Mouse (Mus musculus) ES-E14 (cell line): ENCODE measurements around the gene S100a11.
A peak's percentile ranks its signal among the peaks of the same experiment; 100 is the strongest.

Source experiments
- CHD2 ChIP-seq: IDR thresholded peaks from 2 replicates; pipeline ENCODE4 v1.6.1; 2014; ENCODE audit warnings: mild to moderate bottlenecking, low read depth, low read length, inconsistent platforms
- HCFC1 ChIP-seq: IDR thresholded peaks from 2 replicates; pipeline ENCODE4 v1.6.1; 2012; ENCODE audit warnings: low read length, inconsistent platforms, borderline replicate concordance; ENCODE audit not compliant: insufficient read depth
- ZC3H11A ChIP-seq: IDR thresholded peaks from 2 replicates; pipeline ENCODE4 v1.6.1; 2012; ENCODE audit warnings: low read depth, mild to moderate bottlenecking, inconsistent platforms, low read length, borderline replicate concordance
- ZNF384 ChIP-seq: IDR thresholded peaks from 2 replicates; pipeline ENCODE4 v1.6.1; 2012; ENCODE audit warnings: low read depth, low read length, inconsistent platforms

- TF ChIP-seq ZC3H11A = peak; percentile 80
- no peak for TF ChIP-seq HCFC1
- TF ChIP-seq ZNF384 = no peak
- no peak for TF ChIP-seq CHD2
Measured at GRCm38 (mm10) chr3:93493992-93494391, 26.3 kb upstream of the S100a11 start.
